Mouse (Mus musculus): Measurements from ENCODE around the gene Gm20604.
A peak's percentile ranks its signal among the peaks of the same experiment; 100 is the strongest.

GRCm38 (mm10) chr12:102703111-102703412 lies 55.4 kb downstream of the Gm20604 start:
- TF ChIP-seq CTCF (IDR thresholded peaks at IDR 0.05; ENCODE audit: insufficient read depth, low read length): 0 out of 2 replicates have a peak, but pooled peaks have one; percentile 17
- no peak for TF ChIP-seq POLR2A (IDR thresholded peaks at IDR 0.05; ENCODE audit: borderline replicate concordance, extremely low read depth, low read depth, low read length)
